Mouse (Mus musculus): ENCODE measurements around the gene Rai2.

Rai2 gene

DNA sequence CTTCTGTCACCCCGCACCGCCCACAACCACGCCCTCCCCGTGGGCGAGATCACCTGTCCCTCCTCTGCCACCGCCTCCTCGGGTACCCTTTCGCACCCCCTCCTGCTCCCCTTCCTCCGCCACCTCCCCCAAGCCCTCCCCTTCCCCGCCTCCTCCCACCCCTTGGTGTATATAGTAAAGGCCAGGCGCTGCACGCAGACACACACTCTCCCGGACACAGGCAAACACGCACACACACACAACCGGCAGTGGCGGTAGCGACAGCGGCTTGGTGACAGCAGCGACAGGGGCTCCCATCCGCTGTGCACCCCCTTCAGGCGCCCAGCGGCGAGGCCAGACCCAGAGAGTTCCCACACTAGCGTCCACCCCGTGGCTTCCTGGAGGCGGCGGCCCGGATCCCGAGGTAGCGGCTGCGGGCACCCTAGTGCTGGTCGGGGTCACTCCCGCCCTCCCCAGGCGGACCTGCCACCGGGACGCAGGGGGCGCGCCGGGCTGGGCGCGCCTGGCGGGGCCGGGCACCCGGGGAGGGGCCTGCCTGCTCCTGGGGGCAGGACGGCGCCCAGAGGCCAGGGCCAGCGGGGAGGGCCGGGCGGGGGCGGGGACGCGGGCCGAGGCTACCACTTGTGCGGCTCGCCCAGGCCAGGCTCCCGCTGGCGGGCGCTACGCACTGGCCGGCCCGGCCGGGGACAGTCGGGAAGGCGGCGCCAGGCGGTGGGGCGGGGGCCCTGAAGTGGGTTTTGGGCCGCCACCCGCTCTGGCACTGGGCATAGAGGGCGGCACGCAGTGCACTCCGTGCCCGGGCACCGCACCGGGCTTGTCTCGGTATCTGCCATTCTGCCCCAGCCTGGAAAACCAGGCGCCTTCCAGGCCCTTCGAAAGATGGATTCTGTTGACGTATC, at the start of gene Rai2:
TSS of gene Rai2 (plus strand) at position 205 of the 899 bp plus-strand sequence.
- peak; percentile 9 for DNase-seq (ENCODE audit: low read depth, low spot score)

DNA sequence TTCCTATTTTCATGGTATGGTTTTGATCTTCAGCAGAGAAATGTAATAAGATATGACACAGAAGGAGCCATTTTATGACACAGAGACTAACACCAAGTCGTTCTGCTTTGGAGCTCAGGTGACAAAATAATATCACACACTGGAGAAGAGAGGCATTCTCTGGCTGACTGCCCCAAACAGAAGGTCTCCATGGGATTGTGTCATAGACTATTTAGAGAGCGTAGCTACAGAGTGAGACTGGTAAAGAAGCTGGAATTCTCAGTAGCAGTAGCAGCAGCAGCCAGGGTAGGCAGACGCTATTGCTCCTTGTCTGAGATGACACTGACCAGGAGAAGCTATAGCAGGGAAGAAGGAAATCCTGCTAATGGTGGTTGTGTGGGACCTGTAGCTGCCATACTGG, 27.5 kb upstream of the Rai2 start:
- DNase-seq (ENCODE audit: low read depth, low spot score): no peak

DNA sequence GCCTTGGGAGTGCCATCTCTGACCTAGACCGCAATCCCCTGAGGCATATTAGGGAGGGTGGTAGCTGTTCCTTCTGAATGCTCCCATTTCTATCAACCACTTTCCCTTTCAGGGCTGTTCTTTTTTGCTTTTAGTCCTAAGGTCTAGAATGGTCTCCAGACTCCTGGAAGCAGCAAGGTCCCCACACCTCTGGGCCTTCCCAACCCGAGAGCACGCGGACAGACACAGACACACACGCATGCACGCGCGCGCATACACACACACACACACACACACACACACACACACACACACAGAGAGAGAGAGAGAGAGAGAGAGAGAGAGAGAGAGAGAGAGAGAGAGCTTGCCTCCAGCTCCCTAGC, 385 bp upstream of the Rai2 start:
- no peak for DNase-seq (ENCODE audit: low read depth, low spot score)

DNA sequence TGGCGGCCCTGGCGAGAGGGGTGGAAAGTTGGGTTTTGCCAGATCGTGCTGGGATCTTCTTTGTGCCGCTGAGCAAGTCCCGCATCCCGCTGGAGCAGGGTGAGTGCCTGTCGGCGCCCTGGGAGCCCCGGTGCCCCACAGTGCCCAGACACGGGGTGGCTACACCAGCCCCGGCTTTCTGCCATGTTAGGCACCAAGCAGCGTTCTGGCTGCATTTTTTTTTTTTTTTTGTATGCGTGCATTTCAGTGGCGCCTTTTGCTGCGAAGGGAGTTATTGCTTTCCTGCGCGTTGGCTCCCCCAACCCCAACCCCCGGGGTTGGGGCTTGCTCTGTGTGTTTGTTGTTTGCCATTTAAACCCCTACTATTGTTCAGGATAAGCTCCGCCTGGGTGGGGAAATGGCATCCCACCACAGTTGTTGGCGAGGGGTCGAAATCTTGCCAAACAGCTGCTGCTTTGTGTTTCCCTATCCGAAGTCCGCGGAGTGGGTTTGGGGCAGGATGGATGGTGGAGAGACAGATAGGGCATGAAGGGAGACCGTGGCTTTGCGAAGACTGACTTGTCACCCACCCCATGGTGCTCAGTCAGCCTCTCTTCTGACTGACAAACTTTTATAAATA, 1.0 kb downstream of the Rai2 start:
- DNase-seq (ENCODE audit: low read depth, low spot score): peak; percentile 20

DNA sequence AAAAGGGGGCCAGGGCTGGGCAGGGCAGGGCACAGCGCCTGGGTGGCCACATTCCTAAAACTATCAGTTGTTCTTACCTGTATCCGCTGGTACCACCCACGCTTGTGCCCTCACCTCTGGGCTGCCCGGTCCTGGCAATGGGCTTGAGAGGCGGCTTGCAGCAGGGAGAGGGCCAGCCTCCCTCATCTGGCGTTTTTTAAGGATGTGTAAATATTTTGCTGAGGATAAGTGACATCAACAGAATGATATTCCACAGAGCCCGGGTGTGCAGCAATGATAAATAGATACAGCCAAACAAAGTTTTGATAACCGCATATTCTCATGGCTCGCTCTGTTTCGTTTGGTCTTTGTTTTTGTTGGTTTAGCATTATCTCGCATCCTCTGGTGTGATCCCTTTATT, 1.7 kb downstream of the Rai2 start:
- DNase-seq (ENCODE audit: low read depth, low spot score): no peak

DNA sequence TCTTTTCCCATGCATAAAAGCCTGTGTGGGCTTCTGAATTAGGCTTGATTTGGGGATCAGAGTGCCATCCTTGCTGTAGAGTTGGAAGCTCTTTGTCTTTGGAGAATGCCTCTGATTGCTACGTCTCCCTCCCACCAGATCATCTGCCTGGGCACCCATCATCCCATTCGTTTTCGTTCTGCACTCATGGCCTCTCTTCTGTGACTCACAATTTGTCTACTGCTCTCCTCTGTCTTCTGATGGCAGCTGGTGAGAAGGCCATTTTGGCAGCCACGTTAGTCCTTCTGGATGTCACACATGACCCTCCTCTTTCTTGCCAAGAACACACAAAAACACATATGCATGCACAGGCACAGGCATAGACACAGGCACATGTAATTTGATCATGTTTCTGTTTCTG, 4.2 kb downstream of the Rai2 start:
- no peak for DNase-seq (ENCODE audit: low read depth, low spot score)

DNA sequence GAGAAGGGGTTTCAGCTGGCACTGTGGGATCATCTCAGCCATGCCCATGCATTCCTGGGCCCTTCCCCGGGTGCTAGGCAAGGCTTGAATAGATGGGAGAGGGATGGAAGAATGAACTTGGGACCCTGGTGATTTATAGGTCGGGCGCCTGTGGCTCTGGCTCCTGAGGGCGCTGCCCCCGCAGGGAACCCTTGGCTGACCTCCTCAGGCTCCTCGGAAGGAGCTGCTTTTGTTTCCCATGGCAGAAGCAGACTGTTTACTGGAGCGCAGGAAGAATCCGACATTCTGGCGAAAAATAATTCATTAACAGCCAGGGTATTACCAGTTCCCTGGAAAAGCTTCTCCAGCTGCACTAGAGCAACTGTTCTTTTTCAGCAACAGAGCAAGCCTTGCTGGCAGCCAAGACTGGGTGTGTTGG, 6.5 kb downstream of the Rai2 start:
- DNase-seq (ENCODE audit: low read depth, low spot score): no peak

DNA sequence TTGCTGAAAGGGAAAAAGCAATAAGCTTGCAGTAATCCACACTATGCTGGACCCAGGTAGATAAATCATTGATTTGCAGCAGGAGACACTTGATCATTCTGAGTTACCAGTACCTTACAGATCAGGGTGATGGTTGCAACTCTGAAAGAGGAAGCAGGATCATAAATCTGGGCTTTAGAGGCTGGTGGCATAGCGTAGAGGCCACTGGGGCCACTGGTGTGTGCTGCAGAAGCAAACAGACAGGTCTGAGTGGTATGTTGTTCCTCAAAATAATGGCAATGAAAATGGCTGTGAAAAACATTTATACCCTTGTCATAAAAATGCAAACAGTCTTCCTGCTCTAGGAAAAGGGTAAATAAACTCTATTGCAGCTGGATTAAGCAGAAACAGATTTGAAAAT, 9.4 kb downstream of the Rai2 start:
- no peak for DNase-seq (ENCODE audit: low read depth, low spot score)

DNA sequence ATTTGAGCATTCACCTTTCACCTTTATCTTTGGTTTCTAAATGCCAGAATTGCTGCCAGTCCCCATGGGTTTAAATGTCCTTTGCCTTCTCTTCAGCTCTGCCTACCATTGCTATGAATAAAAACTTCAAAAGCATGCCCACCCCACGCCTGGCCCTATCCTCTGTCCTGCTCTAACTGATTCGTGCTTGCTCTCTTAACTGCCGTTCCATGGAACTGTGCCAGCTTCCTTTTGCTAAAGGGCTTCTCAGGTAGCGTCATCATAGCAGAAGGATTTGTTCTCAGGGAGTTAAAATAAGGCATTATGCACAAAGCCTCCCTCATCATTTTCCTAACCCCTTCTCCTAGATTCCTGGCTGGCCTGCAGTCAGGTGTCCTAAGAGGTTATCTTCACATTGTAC, 11.6 kb downstream of the Rai2 start:
- no peak for DNase-seq (ENCODE audit: low read depth, low spot score)

DNA sequence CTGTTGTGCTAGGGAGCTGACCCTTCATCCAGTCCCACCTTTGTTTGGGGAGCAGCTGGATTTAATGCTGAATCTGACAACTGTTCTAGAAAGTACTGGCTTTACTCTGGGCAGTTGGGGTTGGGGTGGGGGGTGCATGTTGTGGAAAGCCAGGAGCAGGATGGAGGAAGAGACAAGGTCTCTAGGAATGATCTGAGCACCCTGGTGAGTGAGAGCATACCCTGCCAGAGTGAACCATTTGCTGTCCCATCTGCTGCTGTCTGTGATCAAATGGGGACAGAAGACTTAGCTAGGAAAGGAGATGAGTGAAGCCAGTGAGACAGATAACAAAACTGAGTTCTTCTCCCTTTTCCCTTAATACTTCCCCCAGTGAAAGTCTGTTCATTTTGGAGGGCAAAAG, 13.2 kb downstream of the Rai2 start:
- no peak for DNase-seq (ENCODE audit: low read depth, low spot score)

DNA sequence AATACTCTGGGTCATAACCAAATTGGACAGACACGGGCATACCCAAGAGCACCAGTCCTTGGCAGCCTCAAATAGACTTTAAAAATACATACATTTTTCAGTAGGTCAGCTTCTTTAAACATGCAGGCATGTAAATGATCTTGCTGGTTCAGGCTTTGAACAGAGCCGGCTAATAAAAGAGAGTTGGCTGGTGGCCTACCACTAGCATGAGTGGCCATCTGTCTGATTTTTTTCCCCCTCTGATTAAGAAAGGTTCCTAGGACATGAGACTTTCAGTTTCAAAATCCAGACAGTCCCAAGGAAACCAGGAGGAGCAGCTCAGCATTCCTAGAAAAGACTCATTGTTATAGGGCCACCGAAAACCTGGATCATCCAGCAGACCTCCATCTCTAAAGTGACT, 15.0 kb downstream of the Rai2 start:
- no peak for DNase-seq (ENCODE audit: low read depth, low spot score)

DNA sequence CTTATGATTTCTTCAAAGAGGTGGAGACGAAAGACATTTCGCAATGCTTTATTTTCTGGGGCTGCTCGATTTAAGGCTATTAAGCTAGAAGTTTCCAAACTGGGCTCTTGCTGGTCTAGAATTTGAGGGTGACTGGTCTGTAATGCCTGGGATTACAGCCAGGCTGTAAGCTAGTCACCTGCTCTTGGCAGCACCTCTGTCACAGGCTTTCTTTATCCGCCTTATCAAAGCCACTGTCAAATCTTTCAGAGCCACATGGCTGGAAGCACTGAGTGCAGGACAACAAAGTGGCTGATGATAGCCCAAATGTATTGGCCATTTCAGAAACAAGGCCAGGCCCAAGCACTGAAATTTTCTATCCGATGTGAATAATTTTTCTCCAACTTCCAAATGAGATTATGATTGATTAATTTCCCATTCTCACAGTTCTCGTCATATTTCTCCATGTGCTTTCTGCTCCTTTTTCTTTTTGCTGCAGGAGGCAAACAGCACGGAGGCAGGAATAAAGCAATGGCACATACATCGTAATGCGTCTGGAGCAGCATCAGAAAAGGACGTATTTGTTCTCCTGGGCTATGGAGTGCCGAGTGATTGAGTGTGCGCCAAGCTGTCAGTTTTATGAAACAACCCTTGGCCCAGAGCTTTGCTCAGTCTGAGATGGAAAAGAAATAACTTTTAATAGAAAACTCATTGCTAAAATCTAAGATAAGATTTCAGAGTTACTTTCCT, 16.9 kb downstream of the Rai2 start:
- DNase-seq (ENCODE audit: low read depth, low spot score): no peak

DNA sequence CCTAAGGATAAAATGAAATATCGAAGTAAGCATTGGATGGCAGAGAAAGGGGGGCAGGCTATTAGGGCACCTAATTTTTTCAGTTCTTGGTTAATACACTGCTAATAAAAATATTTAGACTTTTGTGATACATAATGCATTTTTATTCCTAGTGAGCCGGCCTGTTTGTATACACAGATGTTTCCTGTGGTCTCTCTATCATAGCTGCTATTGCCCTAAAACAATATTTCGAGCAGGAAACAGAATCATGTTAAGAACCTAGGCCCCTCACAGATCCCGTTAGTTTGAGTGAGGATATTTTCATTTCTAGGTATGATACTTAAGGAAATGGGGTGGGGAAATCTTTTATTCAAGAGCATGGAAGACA, 17.4 kb downstream of the Rai2 start:
- no peak for DNase-seq (ENCODE audit: low read depth, low spot score)

DNA sequence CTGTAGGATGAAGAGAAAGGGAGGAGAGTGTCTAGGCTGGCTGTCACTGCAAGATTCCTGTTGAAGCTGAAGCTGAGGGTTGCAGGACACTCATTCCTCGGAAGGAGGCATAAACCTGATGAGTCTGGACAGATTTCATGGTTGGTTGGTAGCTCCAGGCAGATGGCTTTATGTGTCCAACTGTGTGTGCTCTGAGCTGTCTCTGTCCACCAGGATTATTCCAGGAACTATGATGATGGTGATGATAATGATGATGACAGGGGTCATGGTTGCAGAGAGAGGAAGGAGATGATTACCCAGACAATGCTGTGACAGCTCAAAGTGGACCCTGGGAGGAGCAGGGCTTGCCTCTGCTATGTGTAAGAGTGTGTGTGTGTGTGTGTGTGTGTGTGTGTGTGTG, 22.5 kb downstream of the Rai2 start:
- no peak for DNase-seq (ENCODE audit: low read depth, low spot score)

DNA sequence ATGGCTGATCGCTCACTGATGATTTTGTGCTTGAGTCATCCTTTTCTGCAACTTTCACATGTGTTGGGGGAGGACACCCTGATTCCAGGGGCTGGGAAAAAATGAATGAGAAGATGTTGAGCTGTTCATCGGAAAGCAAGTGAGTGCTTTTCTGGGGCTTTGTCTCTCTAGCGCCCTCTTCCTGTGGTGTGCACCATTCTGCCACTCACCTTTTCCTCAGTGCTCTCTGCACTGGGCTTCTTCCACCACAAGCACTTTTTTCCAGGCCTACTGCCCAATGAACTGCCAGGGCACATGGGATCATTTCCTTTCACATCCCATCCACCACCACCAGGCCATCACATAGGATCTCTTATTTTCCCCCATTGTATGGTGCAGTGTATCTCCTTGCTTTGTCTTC, 26.2 kb downstream of the Rai2 start:
- DNase-seq (ENCODE audit: low read depth, low spot score): peak; percentile 1

DNA sequence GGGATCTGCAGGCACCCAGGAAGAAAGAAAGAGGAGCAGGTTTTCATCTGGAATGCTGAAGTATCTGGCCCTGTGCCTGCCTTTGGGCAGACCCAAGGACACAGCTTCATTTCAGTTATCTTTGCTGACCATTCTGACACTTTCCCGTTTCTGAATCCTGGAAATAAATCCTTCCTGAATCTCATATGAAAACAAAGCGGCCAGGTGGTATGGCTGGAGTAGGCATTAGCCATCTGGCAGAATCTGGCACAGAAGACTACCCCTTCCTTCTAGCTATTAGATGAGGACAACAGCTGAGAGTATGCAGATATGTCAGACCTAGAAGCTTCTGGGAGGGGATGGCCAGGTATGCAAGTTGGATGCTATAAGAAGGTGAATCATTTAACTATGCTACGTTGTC, 28.4 kb downstream of the Rai2 start:
- no peak for DNase-seq (ENCODE audit: low read depth, low spot score)

DNA sequence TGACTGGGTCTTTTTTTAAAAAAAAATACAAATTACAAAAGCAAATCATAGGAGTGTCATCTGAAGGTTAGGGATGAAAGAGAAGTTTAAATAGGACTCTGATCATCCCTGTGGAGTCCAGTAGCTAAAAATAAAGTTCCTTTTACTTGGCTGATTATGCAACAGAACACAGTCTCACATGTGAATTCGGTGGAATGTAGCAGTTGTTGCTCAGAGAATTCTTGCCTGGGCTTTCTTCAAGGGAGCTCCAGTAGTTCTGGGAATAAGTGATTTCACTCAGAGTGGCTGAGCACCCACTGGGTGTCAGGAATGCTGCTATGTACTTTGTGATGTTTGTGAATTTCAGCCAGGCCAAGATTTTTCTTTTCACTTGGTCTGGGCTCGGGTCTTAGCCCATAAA, 30.5 kb downstream of the Rai2 start:
- no peak for DNase-seq (ENCODE audit: low read depth, low spot score)

DNA sequence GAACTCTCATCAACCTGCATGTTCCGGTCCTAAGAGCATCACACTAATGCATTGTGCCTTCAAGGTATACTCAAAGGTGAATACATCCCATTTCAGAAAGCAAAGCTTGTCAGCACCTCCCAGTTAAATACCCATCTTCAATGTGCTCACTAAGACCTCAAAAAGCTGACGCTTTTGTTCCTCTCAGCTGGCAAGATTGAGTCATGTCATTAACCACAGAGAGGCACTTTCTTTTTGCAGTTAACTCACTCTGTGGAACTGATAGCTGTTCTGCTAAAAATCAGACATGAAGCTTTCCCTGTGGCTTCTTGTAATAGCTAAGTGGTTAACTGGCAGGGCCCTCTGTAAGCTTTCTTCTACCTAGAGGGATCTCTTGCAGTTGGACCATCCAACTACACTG, 36.6 kb downstream of the Rai2 start:
- DNase-seq (ENCODE audit: low read depth, low spot score): no peak

DNA sequence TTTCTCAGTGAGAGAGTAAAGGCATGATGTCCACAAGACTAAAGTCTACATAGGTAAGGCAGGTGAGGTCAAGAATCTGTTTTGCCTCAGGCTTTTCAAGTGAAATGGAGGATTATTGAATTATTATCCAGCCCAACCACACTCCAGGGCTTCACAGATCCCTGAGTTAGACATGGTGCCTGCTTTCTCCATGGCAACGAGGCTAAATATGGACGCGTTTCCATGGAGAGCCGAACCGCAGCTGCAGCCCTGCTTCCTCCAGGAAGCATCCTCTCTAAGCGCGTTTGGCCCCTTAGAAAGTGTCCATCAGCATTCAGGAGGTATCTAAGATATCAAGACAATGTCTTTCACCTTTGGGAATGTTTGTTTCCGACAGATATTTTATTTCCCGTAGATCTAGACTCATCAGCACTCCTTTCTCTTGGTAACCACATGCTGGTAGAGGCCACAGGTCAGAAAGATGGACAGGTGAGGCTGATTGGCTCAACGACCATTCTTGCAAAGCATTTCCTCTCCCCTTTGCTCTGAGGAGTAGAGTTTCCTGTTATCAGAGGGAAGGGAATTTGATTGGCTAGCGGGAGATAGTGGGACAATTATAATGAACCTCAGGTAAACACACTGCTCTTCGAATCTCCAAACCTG, 59.6 kb downstream of the Rai2 start:
- DNase-seq (ENCODE audit: low read depth, low spot score): peak; percentile 1

DNA sequence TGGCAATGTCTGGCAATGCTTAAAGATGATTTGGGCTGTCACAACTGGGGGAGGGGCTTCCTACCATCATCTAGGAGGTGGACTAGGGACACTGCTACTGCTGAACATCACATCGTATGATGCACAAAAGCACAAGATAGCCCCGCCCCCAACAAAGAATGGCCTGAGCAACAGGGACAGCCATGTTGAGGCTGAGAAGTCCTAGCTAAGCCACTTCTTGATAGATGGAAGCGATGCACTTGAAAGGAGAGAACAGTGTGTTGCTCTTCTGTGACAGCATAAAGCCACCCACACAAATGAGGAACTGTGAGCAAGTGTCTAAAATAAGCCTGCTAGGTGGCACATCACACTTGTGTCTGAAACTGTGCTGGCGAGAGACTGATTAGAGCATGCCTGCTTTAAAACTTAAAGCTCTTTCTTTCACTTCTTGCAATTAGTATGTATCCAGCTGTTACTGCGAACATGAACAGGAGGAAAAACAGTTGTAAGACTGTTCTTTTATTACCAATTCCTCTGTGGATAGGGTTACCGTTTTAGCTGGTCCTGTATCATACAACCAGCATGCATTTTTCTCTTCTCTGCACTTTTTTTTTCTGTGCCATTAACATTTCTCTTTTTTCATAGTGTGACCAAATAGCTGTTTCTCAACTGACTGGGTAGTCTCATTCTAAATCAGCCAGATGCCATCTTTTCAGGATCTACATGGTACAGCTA, 63.6 kb downstream of the Rai2 start:
- DNase-seq (ENCODE audit: low read depth, low spot score): no peak

DNA sequence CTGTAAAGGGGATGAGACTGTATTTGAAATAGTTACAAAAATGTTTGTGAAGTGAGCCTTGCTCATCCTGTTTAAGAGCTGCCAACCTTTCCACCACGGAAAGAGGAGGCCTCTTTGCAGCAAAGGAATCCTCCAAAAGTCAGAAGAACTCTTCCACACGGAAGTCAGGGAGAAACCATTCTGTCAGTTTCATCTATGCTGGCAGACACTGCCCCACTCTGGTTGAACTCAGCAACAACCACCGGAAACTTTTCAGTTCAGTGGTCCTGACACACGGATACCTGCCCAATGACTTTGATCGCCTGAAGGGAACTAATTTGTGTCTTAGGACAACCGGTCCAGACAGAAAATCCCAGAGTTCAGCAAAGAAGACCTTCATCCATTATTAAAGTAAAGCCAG, 73.3 kb downstream of the Rai2 start:
- peak; percentile 9 for DNase-seq (ENCODE audit: low read depth, low spot score)

DNA sequence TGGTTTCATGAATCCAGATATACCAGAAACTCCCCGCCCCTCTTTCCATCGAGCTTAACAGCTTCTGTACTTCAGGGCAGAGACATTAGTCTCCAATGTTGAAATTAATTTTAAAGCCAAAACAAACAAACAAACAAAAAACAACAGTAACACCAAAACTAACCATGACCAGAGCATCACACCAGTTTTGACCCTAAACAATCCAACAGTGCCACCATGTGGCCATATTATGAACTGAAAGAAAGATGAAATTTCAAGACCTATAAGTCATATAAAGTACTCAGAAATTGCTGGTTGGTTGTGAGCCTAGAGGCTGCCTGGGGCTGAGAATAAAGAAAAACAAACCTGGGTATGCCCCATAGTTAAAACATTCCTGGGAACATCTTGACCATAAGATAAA, 109.3 kb downstream of the Rai2 start:
- DNase-seq (ENCODE audit: low read depth, low spot score): peak; percentile 14

All from R1 (cell line).